Mouse (Mus musculus): Measurements from ENCODE around the gene Fignl2.
"Not testable (repeated sequence)": the region's sequence is repeated elsewhere in the genome, so short reads cannot be mapped to it uniquely, and the experiment has no call there.

Gene Fignl2

GRCm38 (mm10) chr15:101077813-101078730 lies at the start of gene Fignl2:
Gene Fignl2, minus strand, starts transcription at chr15:101078567.
- no peak for DNase-seq (ENCODE audit: low read depth, low spot score)

- no peak for DNase-seq (ENCODE audit: low read depth, low spot score)
Measured at GRCm38 (mm10) chr15:101126876-101127544, 48.6 kb upstream of the Fignl2 start.

GRCm38 (mm10) chr15:101125561-101125960 lies 47.2 kb upstream of the Fignl2 start:
- DNase-seq (ENCODE audit: low read depth, low spot score), result no peak

GRCm38 (mm10) chr15:101123202-101123601 lies 44.8 kb upstream of the Fignl2 start:
- no peak for DNase-seq (ENCODE audit: low read depth, low spot score)

- DNase-seq (ENCODE audit: low read depth, low spot score), result no peak
Measured at GRCm38 (mm10) chr15:101122290-101122589, 43.9 kb upstream of the Fignl2 start.

GRCm38 (mm10) chr15:101121411-101122289 lies 43.3 kb upstream of the Fignl2 start:
- no peak for DNase-seq (ENCODE audit: low read depth, low spot score)

- no peak for DNase-seq (ENCODE audit: low read depth, low spot score)
Measured at GRCm38 (mm10) chr15:101118399-101119125, 40.2 kb upstream of the Fignl2 start.

- DNase-seq (ENCODE audit: low read depth, low spot score), result no peak
Measured at GRCm38 (mm10) chr15:101115511-101116110, 37.2 kb upstream of the Fignl2 start, which contains the start of gene Ankrd33. Gene Ankrd33, plus strand, starts transcription at chr15:101115755.

- not testable (repeated sequence) for DNase-seq (ENCODE audit: low read depth, low spot score)
Measured at GRCm38 (mm10) chr15:101113778-101114177, 35.4 kb upstream of the Fignl2 start.

- peak; percentile 64 for DNase-seq (ENCODE audit: low read depth, low spot score)
Measured at GRCm38 (mm10) chr15:101113176-101113575, 34.8 kb upstream of the Fignl2 start.

GRCm38 (mm10) chr15:101107906-101108671 lies 29.7 kb upstream of the Fignl2 start:
- DNase-seq (ENCODE audit: low read depth, low spot score), result no peak

- no peak for DNase-seq (ENCODE audit: low read depth, low spot score)
Measured at GRCm38 (mm10) chr15:101106011-101106410, 27.6 kb upstream of the Fignl2 start.

- peak; percentile 72 for DNase-seq (ENCODE audit: low read depth, low spot score)
Measured at GRCm38 (mm10) chr15:101105496-101105994, 27.2 kb upstream of the Fignl2 start.

- DNase-seq (ENCODE audit: low read depth, low spot score), result no peak
Measured at GRCm38 (mm10) chr15:101103605-101104304, 25.4 kb upstream of the Fignl2 start.

- DNase-seq (ENCODE audit: low read depth, low spot score), result no peak
Measured at GRCm38 (mm10) chr15:101100996-101101395, 22.6 kb upstream of the Fignl2 start.

- DNase-seq (ENCODE audit: low read depth, low spot score), result no peak
Measured at GRCm38 (mm10) chr15:101097985-101098651, 19.8 kb upstream of the Fignl2 start.

GRCm38 (mm10) chr15:101095392-101095791 lies 17.0 kb upstream of the Fignl2 start:
- no peak for DNase-seq (ENCODE audit: low read depth, low spot score)

- no peak for DNase-seq (ENCODE audit: low read depth, low spot score)
Measured at GRCm38 (mm10) chr15:101094979-101095378, 16.6 kb upstream of the Fignl2 start.

GRCm38 (mm10) chr15:101093988-101094387 lies 15.6 kb upstream of the Fignl2 start:
- DNase-seq (ENCODE audit: low read depth, low spot score), result no peak

All from CD4-positive helper T cell, adult 2 months (primary cell).